8 mouse cellular contexts compared by ENCODE assay signal in the genomic region with DNA sequence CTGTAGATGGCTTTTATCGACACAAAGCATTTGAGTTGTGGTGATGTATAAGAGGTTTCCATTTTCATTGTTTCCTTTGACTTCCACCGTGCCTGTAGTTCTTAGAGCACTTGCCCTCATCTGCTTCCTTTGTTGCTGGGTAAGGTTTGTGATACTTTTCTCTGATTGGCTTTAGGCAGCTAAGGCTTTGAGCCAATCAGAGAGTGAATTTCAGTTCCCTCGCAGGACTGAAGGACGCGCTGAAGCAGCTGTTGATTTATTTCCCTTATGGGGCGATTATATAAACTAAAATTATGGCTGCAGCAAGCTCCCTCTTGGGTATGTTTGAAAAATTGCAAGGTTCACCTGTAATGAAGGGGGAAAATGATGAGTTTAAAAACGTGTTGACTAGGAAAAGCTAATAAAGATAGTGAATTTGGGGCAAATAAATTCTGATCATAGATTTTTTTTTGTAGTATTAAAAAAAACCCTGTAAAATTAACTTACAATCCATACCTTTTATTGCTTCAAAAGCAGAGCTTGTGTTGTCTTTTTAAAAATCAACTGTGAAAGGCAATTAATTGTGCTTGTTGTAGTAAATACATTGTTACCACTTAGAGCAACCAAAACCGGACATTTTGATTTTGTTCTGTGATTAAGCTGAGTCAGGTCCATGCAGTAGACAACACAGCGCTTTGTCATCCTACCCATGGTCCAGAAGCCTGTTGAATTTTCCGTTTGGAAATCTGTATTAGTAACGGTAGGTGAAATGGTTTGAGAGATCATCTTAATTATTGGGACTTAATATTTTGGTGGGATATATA. TPM values are rescaled to one million over a fixed set of nuclear protein-coding genes. Genes with fewer than 3 reads are reported as not detected.
A peak's percentile ranks its signal among the peaks of the same experiment; 100 is the strongest.
DNase-seq lines count a peak whose midpoint lies in the region; ATAC-seq lines count a peak whose summit lies in the region.

No protein-coding gene starts in this region.

- H3K9ac ChIP-seq in neural tube, embryonic 11.5 days (ENCODE audit: low read length) = no peak overlapping the region
- no peak overlapping the region for H3K9ac ChIP-seq in hindbrain, embryonic 14.5 days
- peak overlapping the region; percentile 47 for H3K9ac ChIP-seq in liver, embryonic 12.5 days

- ATAC-seq in neural tube, embryonic 11.5 days (ENCODE audit: insufficient read depth, low FRiP score, low TSS enrichment) = peak; percentile 67
- ATAC-seq in hindbrain, embryonic 14.5 days (ENCODE audit: low FRiP score) = peak; percentile 80
- peak; percentile 80 for ATAC-seq in liver, embryonic 12.5 days

- no peak overlapping the region for H3K4me3 ChIP-seq in neural tube, embryonic 11.5 days (ENCODE audit: low read depth, low read length)
- H3K4me3 ChIP-seq in hindbrain, embryonic 14.5 days (replicated peaks; ENCODE audit: low read length) = no peak overlapping the region
- peak overlapping the region; percentile 30 for H3K4me3 ChIP-seq in liver, embryonic 12.5 days

- 39% methylated on average over 11 of the region's 11 CpGs for WGBS in neural tube, embryonic 11.5 days
- WGBS in hindbrain, embryonic 14.5 days = 31% methylated on average over 11 of the region's 11 CpGs
- WGBS in liver, embryonic 12.5 days (ENCODE audit: insufficient replicate concordance) = 23% methylated on average over 11 of the region's 11 CpGs

- H3K27me3 ChIP-seq in neural tube, embryonic 11.5 days (ENCODE audit: control insufficient read depth, insufficient read depth, low read length) = no peaks in the 10 kb centered on the region
- H3K27me3 ChIP-seq in hindbrain, embryonic 14.5 days (ENCODE audit: control insufficient read depth, insufficient read depth, low read length) = no peaks in the 10 kb centered on the region
- H3K27me3 ChIP-seq in liver, embryonic 12.5 days (replicated peaks) = no peaks in the 10 kb centered on the region

- peak; percentile 51 for DNase-seq in neural tube, embryonic 11.5 days (ENCODE audit: low spot score)
- no peak for DNase-seq in neural tube, embryonic 10.5 days (ENCODE audit: extremely low spot score, low spot score)
- peak; percentile 34 to 62 for DNase-seq in adrenal gland, postnatal 36 days
- peak; percentile 65 for DNase-seq in fat pad, adult 2 months (ENCODE audit: extremely low read depth, low read depth, low spot score)
- peak; percentile 82 for DNase-seq in hindbrain, embryonic 14.5 days (ENCODE audit: low spot score)
- DNase-seq in natural killer cell, adult 2 months (ENCODE audit: low spot score in 2 of 2) = peak; percentile 63 to 73
- DNase-seq in urinary bladder, postnatal 14 days (ENCODE audit: low spot score) = no peak

- no peaks in the 10 kb centered on the region; the same call in 1 of the 2 replicates for H3K4me1 ChIP-seq in neural tube, embryonic 11.5 days (ENCODE audit: control insufficient read depth, insufficient read depth, low read length)
- H3K4me1 ChIP-seq in hindbrain, embryonic 14.5 days (replicated peaks; ENCODE audit: control insufficient read depth, insufficient read depth, low read length) = peaks cover 28% of the 10 kb centered on the region; the same call in 1 of the 2 replicates
- peaks cover 42% of the 10 kb centered on the region for H3K4me1 ChIP-seq in liver, embryonic 12.5 days

- H3K9me3 ChIP-seq in neural tube, embryonic 11.5 days (ENCODE audit: control insufficient read depth, low read length) = no peaks in the 10 kb centered on the region
- H3K9me3 ChIP-seq in hindbrain, embryonic 14.5 days (ENCODE audit: control insufficient read depth, low read length) = no peaks in the 10 kb centered on the region
- H3K9me3 ChIP-seq in liver, embryonic 12.5 days (replicated peaks) = no peaks in the 10 kb centered on the region

- H3K36me3 ChIP-seq in neural tube, embryonic 11.5 days (ENCODE audit: control insufficient read depth, insufficient read depth, low read length) = no peaks in the 10 kb centered on the region
- H3K36me3 ChIP-seq in hindbrain, embryonic 14.5 days (replicated peaks; ENCODE audit: control insufficient read depth, insufficient read depth) = no peaks in the 10 kb centered on the region; the same call in 1 of the 2 replicates
- H3K36me3 ChIP-seq in liver, embryonic 12.5 days = peaks cover 24% of the 10 kb centered on the region

- peak overlapping the region; percentile 45; the same call in 1 of the 2 replicates for H3K27ac ChIP-seq in neural tube, embryonic 11.5 days (ENCODE audit: low read depth, low read length)
- peak overlapping the region; percentile 85 for H3K27ac ChIP-seq in hindbrain, embryonic 14.5 days
- H3K27ac ChIP-seq in liver, embryonic 12.5 days = peak overlapping the region; percentile 48; the same call in 1 of the 2 replicates

- H3K4me2 ChIP-seq in neural tube, embryonic 11.5 days (ENCODE audit: low read depth) = no peak overlapping the region
- peak overlapping the region; percentile 37 for H3K4me2 ChIP-seq in hindbrain, embryonic 14.5 days (replicated peaks)
- peak overlapping the region; percentile 61 for H3K4me2 ChIP-seq in liver, embryonic 12.5 days

RNA-seq across cellular contexts. Expression of a gene that starts 48.0 kb away (rescaled TPM):
- 51.1 and 56.4 TPM in 2 replicates for polyA plus RNA-seq in neural tube, embryonic 11.5 days (2014; fragmentation: Nextera tagmentation; extraction: Ambion mirVana)
- total RNA-seq in adrenal gland, postnatal 36 days (2021) = 10 to 100 TPM; 54.0 to 74.3 TPM
- polyA plus RNA-seq in hindbrain, embryonic 14.5 days (2014; fragmentation: Nextera tagmentation; extraction: Ambion mirVana) = 42.8 and 49.7 TPM in 2 replicates
- 23.2 and 24.8 TPM in 2 replicates for polyA plus RNA-seq in liver, embryonic 12.5 days (2016; fragmentation: Nextera tagmentation; extraction: Ambion mirVana)

Comparison
In these comparisons a context has a peak if more than half of its experiments do, and no peak if none do; other contexts are left out.
1. DNase-seq: peak in neural tube, embryonic 11.5 days (single experiment), adrenal gland, postnatal 36 days (2 of 2), fat pad, adult 2 months (single experiment), hindbrain, embryonic 14.5 days (single experiment) and natural killer cell, adult 2 months (2 of 2); none in neural tube, embryonic 10.5 days (single experiment) and urinary bladder, postnatal 14 days (single experiment).
2. Peak in every context shown above with its lines, with median percentiles within 50 percentile points of each other: ATAC-seq and H3K27ac ChIP-seq.